Mouse (Mus musculus): ENCODE data around the gene Ccnyl1.

- no peak for TF ChIP-seq CTCF (IDR thresholded peaks at IDR 0.05)
- TF ChIP-seq EP300 (IDR thresholded peaks at IDR 0.05) = no peak
Observed at GRCm38 (mm10) chr1:64732637-64733200, 42.5 kb downstream of the Ccnyl1 start.

Data from lung, postnatal 0 days (tissue).